Mouse (Mus musculus) midbrain, embryonic 11.5 days (tissue): ENCODE results near the gene Pdcd2l. TPM values are rescaled to one million over a fixed set of nuclear protein-coding genes. Genes with fewer than 3 reads are reported as not detected.
"Not testable (repeated sequence)": the region's sequence is repeated elsewhere in the genome, so short reads cannot be mapped to it uniquely, and the experiment has no call there.

ENCODE experiments used
- ATAC-seq: fragments of 200-750 bp; cut with Nextera tagmentation; 2 replicates; pipeline ENCODE4 v1.8.0; 2017; ENCODE audit warnings: moderate TSS enrichment, moderate library complexity; ENCODE audit not compliant: low FRiP score
- DNase-seq: peaks from one replicate; pipeline ENCODE4 v3.0.0; 2015; ENCODE audit warnings: low spot score; ENCODE audit errors: missing footprints
- H3K27ac ChIP-seq: fragments of 300-500 bp; sonication (generic); 2 replicates; pipeline ENCODE4 v1.5.1; 2014; ENCODE audit warnings: low read depth, low read length
- H3K27me3 ChIP-seq: fragments of 300-500 bp; sonication (generic); 2 replicates; pipeline ENCODE4 v1.6.1; 2014; ENCODE audit warnings: mild to moderate bottlenecking, low read length, moderate library complexity, mixed read lengths; ENCODE audit not compliant: control insufficient read depth, insufficient read depth
- H3K36me3 ChIP-seq: fragments of 300-500 bp; sonication (generic); 2 replicates; pipeline ENCODE4 v1.6.1; 2014; ENCODE audit warnings: mild to moderate bottlenecking, low read length, moderate library complexity, mixed read lengths; ENCODE audit not compliant: control insufficient read depth, insufficient read depth
- H3K4me1 ChIP-seq: fragments of 300-500 bp; sonication (generic); 2 replicates; pipeline ENCODE4 v1.6.1; 2014; ENCODE audit warnings: low read length; ENCODE audit not compliant: control insufficient read depth, insufficient read depth
- H3K4me2 ChIP-seq: fragments of 300-500 bp; sonication (generic); 2 replicates; pipeline ENCODE4 v1.6.1; 2014; ENCODE audit warnings: mild to moderate bottlenecking, moderate library complexity
- H3K4me3 ChIP-seq: fragments of 300-500 bp; sonication (generic); 2 replicates; pipeline ENCODE4 v1.5.1; 2014; ENCODE audit warnings: low read depth, low read length
- H3K9ac ChIP-seq: fragments of 300-500 bp; sonication (generic); 2 replicates; pipeline ENCODE4 v1.6.1; 2014; ENCODE audit warnings: low read length
- H3K9me3 ChIP-seq: fragments of 300-500 bp; sonication (generic); 2 replicates; pipeline ENCODE4 v1.6.1; 2016; ENCODE audit warnings: low read length; ENCODE audit not compliant: control insufficient read depth
- WGBS: fragments of 180-500 bp; shearing (Covaris S2); extraction: QIAGEN DNeasy Blood & Tissue Kit; methylation state at CpG from one replicate; pipeline ENCODE4 v1.1.7; 2014; 5-methylcytosine and 5-hydroxymethylcytosine counted together
- polyA plus RNA-seq: library from polyadenylated mRNA; unstranded; fragments of >200 nt; fragmentation: Nextera tagmentation; extraction: Ambion mirVana; gene quantifications from 2 replicates; pipeline ENCODE4 v1.2.1, GENCODE M21; 2014

Gene Pdcd2l
- polyA plus RNA-seq, 1 experiment from 2014 or later, result 63.0 TPM

GRCm38 (mm10) chr7:34198346-34198745 is 1.9 kb upstream of the Pdcd2l start:
- DNase-seq, result no peak
- H3K4me2 ChIP-seq, result no peak overlapping the region
- H3K27ac ChIP-seq, result no peak overlapping the region
- no peak overlapping the region for H3K9ac ChIP-seq
- H3K4me1 ChIP-seq, result peaks cover 3% of the 10 kb centered on the region; the same call in 1 of the 2 replicates
- H3K36me3 ChIP-seq, result peaks cover 14% of the 10 kb centered on the region
- H3K4me3 ChIP-seq, result no peak overlapping the region
- H3K27me3 ChIP-seq, result no peaks in the 10 kb centered on the region
- 49% methylated on average over 3 of the region's 3 CpGs for WGBS
- ATAC-seq, result no peak
- H3K9me3 ChIP-seq, result no peaks in the 10 kb centered on the region

GRCm38 (mm10) chr7:34195632-34196031 is 829 bp downstream of the Pdcd2l start:
- 56% methylated on average over 3 of the region's 3 CpGs for WGBS
- H3K4me1 ChIP-seq, result peaks cover 3% of the 10 kb centered on the region; the same call in 1 of the 2 replicates
- ATAC-seq (no peak), DNase-seq (no peak)
- peak overlapping the region; percentile 97 for H3K4me3 ChIP-seq
- no peak overlapping the region for H3K27ac ChIP-seq
- H3K9ac ChIP-seq, result peak overlapping the region; percentile 89
- no peaks in the 10 kb centered on the region for H3K27me3 ChIP-seq
- no peaks in the 10 kb centered on the region for H3K9me3 ChIP-seq
- H3K36me3 ChIP-seq, result peaks cover 6% of the 10 kb centered on the region
- H3K4me2 ChIP-seq, result peak overlapping the region; percentile 71

GRCm38 (mm10) chr7:34192825-34193224 is 3.6 kb downstream of the Pdcd2l start:
- Histone ChIP-seq H3K27me3 (no peaks in the 10 kb centered on the region), H3K4me1 (peaks cover 3% of the 10 kb centered on the region; the same call in 1 of the 2 replicates), H3K36me3 (peaks cover 17% of the 10 kb centered on the region), H3K9ac (no peak overlapping the region), H3K27ac (no peak overlapping the region), H3K9me3 (no peaks in the 10 kb centered on the region), H3K4me3 (no peak overlapping the region), H3K4me2 (no peak overlapping the region)
- no peak for DNase-seq
- no peak for ATAC-seq
- WGBS, result 92% methylated on average over 6 of the region's 6 CpGs

GRCm38 (mm10) chr7:34189376-34189989 is 7.0 kb downstream of the Pdcd2l start:
- Histone ChIP-seq H3K36me3 (peaks cover 25% of the 10 kb centered on the region), H3K4me2 (no peak overlapping the region), H3K27ac (no peak overlapping the region), H3K9me3 (no peaks in the 10 kb centered on the region), H3K4me1 (no peaks in the 10 kb centered on the region), H3K9ac (no peak overlapping the region), H3K4me3 (no peak overlapping the region), H3K27me3 (no peaks in the 10 kb centered on the region)
- 91% methylated on average over 12 of the region's 12 CpGs for WGBS
- ATAC-seq (no peak), DNase-seq (no peak)

GRCm38 (mm10) chr7:34183794-34184193 is 12.7 kb downstream of the Pdcd2l start:
- Histone ChIP-seq H3K4me3 (no peak overlapping the region), H3K4me1 (no peaks in the 10 kb centered on the region), H3K9me3 (no peaks in the 10 kb centered on the region), H3K27ac (no peak overlapping the region), H3K27me3 (no peaks in the 10 kb centered on the region), H3K9ac (no peak overlapping the region), H3K36me3 (peaks cover 16% of the 10 kb centered on the region), H3K4me2 (no peak overlapping the region)
- ATAC-seq (no peak), DNase-seq (no peak)
- WGBS, result 83% methylated on average over 3 of the region's 3 CpGs

- no peak overlapping the region for H3K9ac ChIP-seq
- no peak overlapping the region for H3K4me2 ChIP-seq
- no peak overlapping the region for H3K4me3 ChIP-seq
- no peaks in the 10 kb centered on the region for H3K9me3 ChIP-seq
- peaks cover 13% of the 10 kb centered on the region for H3K36me3 ChIP-seq
- no peaks in the 10 kb centered on the region for H3K27me3 ChIP-seq
- ATAC-seq (0 out of 2 replicates have a peak, but pooled peaks have one; percentile 9), DNase-seq (no peak)
- WGBS, result 93% methylated on average over 13 of the region's 13 CpGs
- H3K4me1 ChIP-seq, result no peaks in the 10 kb centered on the region
- no peak overlapping the region for H3K27ac ChIP-seq
These were observed 13.1 kb downstream of the Pdcd2l start for GRCm38 (mm10) chr7:34183356-34183755.

- 86% methylated on average over 6 of the region's 6 CpGs for WGBS
- DNase-seq, H3K27me3 ChIP-seq, H3K9me3 ChIP-seq, H3K27ac ChIP-seq, H3K36me3 ChIP-seq, H3K9ac ChIP-seq, ATAC-seq, H3K4me3 ChIP-seq, H3K4me2 ChIP-seq, H3K4me1 ChIP-seq: not testable (repeated sequence)
These were observed 20.2 kb downstream of the Pdcd2l start for GRCm38 (mm10) chr7:34176241-34176640.

GRCm38 (mm10) chr7:34172251-34172650 is 24.2 kb downstream of the Pdcd2l start:
- Histone ChIP-seq H3K4me1 (peaks cover 3% of the 10 kb centered on the region; the same call in 1 of the 2 replicates), H3K9ac (no peak overlapping the region), H3K27me3 (no peaks in the 10 kb centered on the region), H3K4me3 (no peak overlapping the region), H3K36me3 (no peaks in the 10 kb centered on the region), H3K27ac (no peak overlapping the region), H3K4me2 (no peak overlapping the region), H3K9me3 (no peaks in the 10 kb centered on the region)
- no peak for DNase-seq
- no peak for ATAC-seq
- 60% methylated on average over 1 of the region's 1 CpGs for WGBS

- WGBS, result 82% methylated on average over 3 of the region's 3 CpGs
- H3K4me2 ChIP-seq, result peak within 1 kb of the TSS; percentile 24
- no peaks in the 10 kb centered on the region for H3K27me3 ChIP-seq
- H3K27ac ChIP-seq, result no peak within 1 kb of the TSS
- peak within 1 kb of the TSS; percentile 95 for H3K9ac ChIP-seq
- DNase-seq (no peak), ATAC-seq (no peak)
- H3K4me3 ChIP-seq, result peak within 1 kb of the TSS; percentile 96
- H3K4me1 ChIP-seq, result peaks cover 6% of the 10 kb centered on the region; the same call in 1 of the 2 replicates
- H3K36me3 ChIP-seq, result 0 out of 2 replicates have a peak, but pooled peaks cover 4% of the 10 kb centered on the region
- H3K9me3 ChIP-seq, result no peaks in the 10 kb centered on the region
These were observed 27.0 kb downstream of the Pdcd2l start, which contains the start of gene Uba2 for GRCm38 (mm10) chr7:34169454-34169853. Gene Uba2, minus strand, starts transcription at chr7:34169599.
